Mouse (Mus musculus) thymus, postnatal 14 days (tissue): ENCODE data around the gene 3110018I06Rik.

ENCODE experiments used
- DNase-seq: peaks from one replicate; pipeline ENCODE4 v3.0.0; 2021

3110018I06Rik gene

GRCm38 (mm10) chr12:107488371-107488770 lies at the start of gene 3110018I06Rik:
TSS of gene 3110018I06Rik (plus strand) at chr12:107488632.
- DNase-seq = no peak

DNA sequence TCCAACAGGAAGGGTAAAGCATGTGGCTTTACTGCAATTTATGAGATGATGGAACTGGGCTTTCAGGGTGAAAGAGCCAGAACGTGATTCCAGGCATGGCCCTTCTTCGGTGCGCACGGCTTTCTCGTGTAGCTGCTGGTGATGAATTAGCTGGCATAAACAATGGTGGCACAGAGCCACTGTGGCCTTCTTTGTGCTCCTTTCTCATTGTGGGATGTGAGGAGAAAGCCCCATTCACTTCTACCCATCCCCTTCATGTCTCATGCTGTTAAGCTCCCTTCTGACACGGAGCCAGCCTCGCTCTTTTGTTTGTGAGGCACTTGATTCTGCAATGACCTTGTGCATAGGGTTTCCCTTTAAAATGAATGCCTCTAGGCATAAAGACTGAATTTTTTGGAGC lies 43.8 kb upstream of the 3110018I06Rik start:
- no peak for DNase-seq

DNA sequence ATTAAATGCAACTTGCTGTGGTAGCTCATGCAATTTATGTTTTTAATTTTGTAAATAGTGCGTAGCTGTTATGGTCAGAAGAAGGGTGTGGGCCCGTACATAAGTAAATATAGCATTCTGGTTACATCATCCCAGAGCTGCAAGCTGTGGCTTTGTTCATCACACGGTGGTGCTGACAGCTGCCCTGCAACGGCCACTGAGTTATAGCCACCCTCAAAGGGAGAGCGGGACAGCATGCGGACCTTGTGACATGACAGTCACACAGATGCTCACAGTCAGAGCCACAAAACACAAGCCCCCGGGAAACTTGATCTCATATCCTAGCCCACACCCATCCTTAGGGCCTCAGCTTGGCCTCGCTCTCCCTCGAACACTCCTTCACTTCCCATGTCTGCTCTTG lies 30.6 kb upstream of the 3110018I06Rik start:
- no peak for DNase-seq

- DNase-seq = peak; percentile 81
These were observed 23.7 kb upstream of the 3110018I06Rik start for GRCm38 (mm10) chr12:107464731-107465130.

DNA sequence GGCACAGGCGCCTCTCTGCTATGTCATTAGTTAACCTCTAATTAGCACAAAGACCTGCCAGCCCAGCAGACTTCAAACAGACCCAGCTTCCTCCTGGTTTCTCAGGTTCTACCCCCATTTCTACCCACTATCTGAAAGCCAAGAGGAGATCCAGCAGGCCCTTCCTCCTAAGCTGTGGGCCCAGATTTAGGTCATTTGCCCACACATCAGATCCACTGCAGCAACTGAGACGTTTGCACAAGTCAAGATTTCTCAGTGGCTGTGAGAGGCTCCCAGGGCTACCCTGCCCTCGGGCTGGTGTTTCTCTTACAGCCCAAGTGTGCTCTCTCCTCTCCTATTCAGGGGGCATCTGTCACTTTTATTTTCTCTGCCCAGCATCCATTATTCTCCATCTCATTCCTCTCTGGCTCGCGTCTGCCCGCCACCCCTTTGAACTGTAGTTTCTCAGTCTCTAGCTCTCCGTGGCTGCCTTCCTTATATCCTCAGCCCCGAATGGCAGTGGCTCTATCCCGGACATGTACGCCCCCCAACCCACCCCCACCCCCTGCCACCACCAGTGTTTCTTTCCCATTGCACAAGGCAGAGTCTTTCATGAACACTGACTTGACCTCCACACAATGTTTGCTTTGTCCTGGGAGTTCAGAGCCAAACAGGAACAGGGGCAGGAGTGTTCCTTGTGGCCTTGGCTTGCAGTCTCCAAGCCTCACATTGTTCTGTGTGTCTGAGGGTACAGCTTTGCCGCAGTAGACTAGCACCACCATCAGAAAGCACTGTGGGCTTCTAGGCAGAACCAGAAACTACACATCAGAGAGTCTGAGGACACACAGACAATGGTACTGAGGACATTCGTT lies 11.8 kb upstream of the 3110018I06Rik start:
- DNase-seq = no peak

- DNase-seq = no peak
These were observed 9.1 kb upstream of the 3110018I06Rik start for GRCm38 (mm10) chr12:107479350-107479749.

- no peak for DNase-seq
These were observed 5.4 kb upstream of the 3110018I06Rik start for GRCm38 (mm10) chr12:107483031-107483430.

- DNase-seq = no peak
These were observed 2.9 kb downstream of the 3110018I06Rik start for GRCm38 (mm10) chr12:107491344-107491743.

GRCm38 (mm10) chr12:107496924-107497323 lies 8.5 kb downstream of the 3110018I06Rik start:
- peak; percentile 59 for DNase-seq

DNA sequence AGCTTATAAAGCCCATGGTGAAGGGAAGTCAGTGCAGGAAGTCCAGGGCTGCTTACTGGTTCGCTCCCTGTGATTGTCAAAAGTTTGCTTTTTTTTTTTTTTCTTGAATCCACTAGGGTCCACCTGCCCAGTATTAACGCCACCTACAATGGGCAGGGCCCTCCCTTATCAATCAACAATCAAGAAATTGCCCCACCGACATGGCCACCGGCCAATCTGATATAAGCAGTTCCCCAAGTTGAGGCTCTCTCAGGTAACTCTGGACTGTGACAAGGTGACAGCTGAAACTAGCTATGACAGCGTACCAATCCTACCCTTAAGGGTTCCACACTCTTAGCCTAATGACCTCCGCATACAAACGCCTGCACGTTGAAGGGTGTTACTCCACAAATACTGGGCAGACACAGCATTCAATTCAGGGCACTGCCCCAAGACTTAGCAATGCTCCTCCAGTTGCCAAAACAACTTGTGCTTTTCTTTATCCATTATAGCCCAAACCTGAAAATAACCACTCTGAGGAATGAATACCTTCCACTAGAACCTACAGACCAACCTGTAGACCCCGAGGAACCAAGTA lies 21.3 kb downstream of the 3110018I06Rik start:
- DNase-seq = no peak

DNA sequence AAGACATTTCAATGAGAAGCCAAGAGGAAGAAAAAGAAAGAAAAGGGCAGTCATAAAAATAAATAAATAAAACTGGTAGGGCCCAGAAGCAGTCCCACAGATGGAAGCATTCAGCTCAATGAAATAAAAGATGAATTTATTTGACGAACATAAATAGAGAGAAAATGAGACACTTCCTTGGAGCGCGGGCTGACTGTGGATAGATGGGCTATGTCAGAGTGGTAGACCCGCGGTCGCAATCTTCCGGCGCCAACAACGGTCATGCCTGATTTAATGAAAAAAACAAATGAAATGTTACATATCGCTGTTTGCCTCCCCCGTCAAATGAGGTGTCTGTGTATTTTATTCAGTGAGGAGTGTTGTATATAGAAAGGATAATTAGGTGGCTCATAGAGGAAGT lies 22.7 kb downstream of the 3110018I06Rik start:
- DNase-seq = no peak

- DNase-seq = no peak
These were observed 28.1 kb downstream of the 3110018I06Rik start for GRCm38 (mm10) chr12:107516265-107517217.

DNA sequence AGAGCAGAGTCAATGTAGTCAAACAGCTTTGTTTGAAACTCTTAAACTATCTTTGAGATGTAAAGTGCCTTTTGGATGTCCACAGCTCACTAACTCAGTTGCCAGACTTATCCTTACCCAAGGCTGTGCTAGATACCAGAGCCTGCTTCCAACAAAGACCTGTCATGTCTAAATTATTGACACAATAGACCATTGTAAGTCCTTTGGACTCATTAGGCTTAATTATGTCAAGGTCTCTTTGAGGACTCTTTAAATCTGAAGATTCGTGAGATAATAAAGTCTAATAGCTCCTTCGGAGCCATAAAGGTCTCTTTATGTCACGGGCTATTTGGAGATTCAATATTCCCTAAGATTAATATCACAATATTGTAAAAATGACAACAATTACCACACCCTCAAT lies 32.5 kb downstream of the 3110018I06Rik start:
- DNase-seq = no peak

- DNase-seq = no peak
These were observed 40.0 kb downstream of the 3110018I06Rik start for GRCm38 (mm10) chr12:107528346-107528880.

- DNase-seq = no peak
These were observed 44.4 kb downstream of the 3110018I06Rik start for GRCm38 (mm10) chr12:107532871-107533270.
